Mouse (Mus musculus) lung, postnatal 0 days (tissue): Measurements from ENCODE around the gene Iqgap3.

ENCODE experiments used
- CTCF ChIP-seq: IDR thresholded peaks from 2 replicates; pipeline ENCODE4 v1.5.1; 2016; ENCODE audit warnings: antibody characterized with exemption, mild to moderate bottlenecking
- EP300 ChIP-seq: IDR thresholded peaks from 2 replicates; pipeline ENCODE4 v1.6.1; 2016; ENCODE audit warnings: antibody characterized with exemption, mild to moderate bottlenecking, control low read depth

DNA sequence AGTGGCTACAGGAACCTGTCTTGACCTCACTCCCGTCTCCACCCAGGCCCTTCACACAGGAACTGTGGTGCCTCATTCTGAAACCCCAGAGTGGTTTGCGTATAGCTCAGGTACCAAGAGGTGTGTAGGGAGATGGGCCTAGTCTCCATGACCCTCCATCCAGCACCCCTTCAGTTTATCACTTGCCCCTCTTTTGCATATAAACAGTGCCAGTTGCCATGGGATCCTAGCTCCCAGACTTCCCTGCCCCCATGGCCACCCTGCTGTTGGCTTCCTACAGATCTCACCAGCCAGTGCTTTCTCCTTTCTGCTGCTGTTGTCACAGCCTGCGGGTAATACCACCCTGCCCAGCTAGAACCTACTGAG, 69.2 kb downstream of the Iqgap3 start:
- TF ChIP-seq CTCF (no peak), EP300 (no peak)
